Mouse (Mus musculus) NIH3T3 (cell line): ENCODE measurements at regions not wholly inside any gene's neighbourhood (a gene's known extent, or its start where the extent isn't known, plus 50 kb on each side); places are given as distances from the start of the nearest gene placed in this dataset.

ENCODE experiments used
- DNase-seq: peaks from one replicate; pipeline ENCODE4 v3.0.0-alpha.2; 2012; ENCODE audit warnings: low read depth

DNA sequence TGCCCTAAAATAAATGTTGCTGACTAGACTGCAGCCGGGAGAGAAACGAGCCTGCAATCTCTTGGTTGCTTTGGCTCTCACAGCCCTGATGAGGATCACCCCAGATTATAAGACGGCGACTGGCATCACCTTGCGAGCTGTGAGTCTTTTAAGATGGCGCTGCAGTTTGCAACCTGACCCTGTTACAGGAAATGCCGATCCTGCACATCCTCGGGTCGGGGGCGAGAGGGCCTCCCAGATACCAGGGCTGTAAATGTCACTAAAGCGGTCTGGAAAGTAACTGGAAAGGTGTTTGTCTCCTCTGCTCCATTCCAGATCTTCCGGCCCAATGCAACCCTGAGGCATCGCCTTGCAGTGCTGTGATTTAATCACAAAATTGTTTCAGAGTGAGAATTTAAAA is 53.4 kb downstream of the Cartpt start:
- no peak for DNase-seq

DNA sequence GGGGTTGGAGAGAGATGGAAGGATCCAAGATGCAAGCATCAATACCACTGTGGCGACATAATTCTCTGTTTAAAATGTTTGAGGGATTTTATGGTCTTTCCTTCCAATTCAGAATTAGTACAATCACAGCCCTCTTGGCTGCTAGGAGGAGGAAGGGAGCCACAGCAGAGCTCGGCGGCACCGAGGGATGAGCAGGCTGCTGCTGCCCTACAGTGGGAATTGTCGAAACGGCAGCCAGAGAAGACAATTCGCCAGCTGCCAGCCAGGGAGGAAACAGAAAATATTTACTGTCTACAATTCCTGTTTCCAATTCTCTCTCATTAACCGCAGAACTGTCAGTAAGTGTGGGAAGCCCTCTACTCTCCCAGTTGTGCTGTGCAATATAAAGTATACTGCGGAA is 58.3 kb downstream of the Cartpt start:
- DNase-seq = peak; percentile 72

DNA sequence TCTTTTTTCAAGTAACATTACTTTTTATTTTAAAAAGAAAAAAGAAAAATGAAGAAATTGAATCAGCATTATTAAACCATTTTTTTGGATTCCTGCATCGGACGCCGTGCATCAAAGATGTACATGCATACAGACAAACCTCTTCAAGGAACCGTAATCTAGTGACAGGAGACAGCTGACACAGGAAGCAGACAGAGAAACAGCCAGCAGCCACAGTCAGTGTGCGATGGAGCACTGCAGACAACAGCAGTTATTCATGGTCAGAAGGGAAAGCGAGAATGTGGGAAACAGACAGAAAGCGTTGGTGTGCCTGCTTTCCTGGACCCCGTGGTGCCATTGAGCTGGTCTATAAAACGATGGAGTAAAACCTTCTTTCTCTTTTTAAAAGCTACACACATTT is 61.4 kb downstream of the Cartpt start:
- DNase-seq = no peak

DNA sequence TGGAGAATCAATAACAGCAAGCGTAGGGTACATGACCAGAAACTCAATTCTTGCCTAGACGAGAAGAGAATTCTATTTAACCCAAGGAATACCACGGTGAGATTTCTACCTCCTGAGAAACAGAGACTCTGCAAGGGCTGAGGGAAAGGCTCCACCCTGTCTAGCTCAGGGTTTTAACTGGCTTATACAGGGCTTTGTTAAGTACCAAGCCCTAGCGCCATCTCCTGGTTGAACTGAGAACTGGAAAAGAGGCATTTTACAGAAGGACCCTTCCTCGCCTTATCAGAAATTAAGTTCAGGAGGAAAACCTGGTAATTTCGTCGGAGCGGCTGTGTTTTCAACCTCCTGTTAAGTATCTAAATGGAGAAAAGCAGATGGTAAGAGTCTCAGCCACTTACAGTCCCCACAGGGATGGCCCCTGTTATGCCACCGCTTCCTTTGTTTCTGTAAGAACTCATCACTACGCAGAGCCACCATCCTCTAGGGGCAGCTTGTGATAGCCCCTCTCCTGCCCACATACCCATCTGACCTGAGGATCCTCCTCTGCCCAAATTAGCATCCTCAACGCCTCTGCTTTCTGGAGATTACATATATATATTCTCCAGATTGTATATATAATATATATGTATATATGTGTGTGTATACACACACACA is 63.0 kb downstream of the Cartpt start:
- peak; percentile 80 for DNase-seq

DNA sequence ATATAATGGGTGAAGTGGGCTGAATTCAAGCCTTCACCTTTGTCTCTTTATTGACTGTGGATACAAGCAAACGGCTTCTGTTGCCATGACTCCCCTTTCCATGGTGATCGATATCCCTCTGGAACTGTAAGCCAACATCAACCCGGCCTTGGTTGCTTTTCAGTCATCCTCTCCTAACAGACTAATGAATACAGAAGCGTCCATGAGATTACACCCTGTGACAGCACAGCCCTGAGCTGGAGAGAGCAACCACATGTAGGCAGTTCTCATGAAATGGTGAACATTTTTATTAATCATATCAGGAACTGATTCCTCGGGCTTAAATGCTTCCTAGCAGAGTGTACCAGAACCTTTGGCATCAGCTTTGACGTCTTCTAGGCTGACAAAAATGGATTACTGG is 63.7 kb downstream of the Cartpt start:
- no peak for DNase-seq

DNA sequence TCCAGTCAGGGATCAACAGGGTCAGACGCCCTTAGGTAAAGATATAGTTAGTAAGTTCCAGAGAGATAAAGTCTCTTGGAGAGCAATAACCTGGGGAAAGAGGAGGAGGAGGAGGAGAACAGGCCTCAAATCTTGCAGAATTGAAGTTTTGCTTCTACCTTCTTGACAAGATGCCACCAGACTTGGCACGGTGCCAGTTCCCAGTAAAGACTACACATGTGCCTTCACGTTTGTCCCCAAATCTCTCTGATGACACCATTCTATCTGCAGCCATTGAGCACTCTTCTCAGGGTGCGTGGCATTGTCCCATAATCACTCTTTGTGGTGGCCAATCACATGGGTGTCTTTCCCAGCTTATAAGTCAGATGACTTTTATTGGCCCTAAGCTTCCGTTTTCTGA is 64.3 kb downstream of the Cartpt start:
- DNase-seq = no peak

DNA sequence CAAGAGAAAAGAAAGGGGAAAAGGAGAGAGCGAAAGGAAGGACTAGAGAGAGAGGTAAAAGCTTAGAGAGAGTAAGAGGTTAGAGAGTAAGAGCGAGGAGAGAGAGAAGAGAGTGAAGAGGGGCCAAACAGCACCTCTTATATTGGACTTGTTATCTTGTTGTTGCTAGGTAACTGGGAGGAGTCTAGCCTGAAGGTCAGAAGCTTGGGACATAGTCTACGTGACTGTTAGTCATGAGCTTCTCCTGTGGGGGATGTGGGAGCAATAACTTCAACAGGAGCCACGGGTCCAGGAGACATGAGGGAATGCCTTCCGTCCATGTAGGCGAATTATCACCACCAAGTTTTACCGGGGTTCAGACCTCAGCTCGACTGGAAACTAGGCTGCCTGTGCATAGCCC is 65.4 kb downstream of the Cartpt start:
- DNase-seq = no peak

DNA sequence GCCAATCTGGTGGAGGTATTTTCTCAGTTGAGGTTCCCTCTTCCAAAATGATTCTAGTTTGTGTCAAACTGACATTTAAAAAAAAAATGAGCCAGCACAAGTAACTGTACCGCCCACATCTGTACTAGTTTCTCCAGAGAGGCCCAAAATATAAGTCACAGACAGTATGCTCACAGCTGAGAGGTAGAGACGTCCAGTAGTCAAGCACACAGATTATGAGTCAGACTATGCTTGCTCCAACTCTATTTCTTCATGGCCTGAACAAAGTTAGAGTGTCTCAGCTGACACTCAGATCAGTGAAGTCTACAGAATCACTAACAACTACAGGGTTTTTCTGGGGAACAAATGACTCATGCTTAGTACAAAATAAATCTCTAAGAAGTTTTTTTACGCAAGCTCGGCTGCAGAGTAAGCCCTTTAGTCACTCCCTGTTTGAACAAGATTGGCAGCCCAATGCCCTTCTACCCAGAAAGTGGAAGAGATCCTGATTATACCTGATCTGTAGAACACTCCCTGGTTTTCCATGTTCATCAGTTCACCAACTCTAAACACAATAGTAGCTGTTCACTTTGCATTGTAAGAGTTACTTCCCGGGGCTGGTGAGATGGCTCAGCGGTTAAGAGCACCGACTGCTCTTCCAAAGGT is 70.7 kb downstream of the Cartpt start:
- DNase-seq = peak; percentile 71

DNA sequence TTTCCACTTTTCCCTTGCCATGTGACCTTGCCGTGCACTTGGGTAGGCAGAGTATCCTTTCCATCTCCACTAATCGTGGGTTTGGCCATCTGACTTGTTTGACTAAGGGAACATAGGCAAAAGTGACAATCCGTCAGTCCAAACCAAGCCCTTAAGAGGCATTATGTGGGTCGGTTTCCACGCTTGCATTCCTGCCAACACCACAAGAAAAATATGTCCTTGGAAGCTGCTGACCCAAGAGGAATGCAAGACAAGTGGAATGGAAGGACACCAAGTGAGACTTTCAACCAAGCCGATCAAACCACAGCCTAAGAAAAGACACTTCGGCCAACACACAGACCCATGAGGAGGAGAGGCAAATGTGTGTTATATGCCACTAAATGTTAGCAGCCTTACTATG is 73.3 kb downstream of the Cartpt start:
- DNase-seq = no peak

DNA sequence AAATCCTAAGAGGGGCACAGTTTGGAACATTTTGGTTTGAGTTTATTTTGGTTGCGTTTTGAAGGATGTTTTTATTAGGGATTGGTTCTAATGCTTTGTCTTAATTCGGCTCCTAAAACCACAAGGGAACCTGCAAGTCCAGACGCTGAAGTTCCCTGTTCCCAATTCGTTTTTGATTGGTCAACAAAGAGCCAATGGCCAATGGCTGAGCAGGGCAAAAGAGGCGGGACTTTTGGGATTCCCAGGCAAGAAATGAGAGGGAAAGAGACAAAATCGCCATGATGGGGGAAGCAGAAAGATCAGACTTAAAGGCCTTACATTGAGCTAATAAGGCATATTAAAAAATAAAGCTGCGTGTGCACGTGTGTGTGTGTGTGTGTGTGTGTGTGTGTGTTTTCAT is 76.3 kb downstream of the Cartpt start:
- peak; percentile 21 for DNase-seq

DNA sequence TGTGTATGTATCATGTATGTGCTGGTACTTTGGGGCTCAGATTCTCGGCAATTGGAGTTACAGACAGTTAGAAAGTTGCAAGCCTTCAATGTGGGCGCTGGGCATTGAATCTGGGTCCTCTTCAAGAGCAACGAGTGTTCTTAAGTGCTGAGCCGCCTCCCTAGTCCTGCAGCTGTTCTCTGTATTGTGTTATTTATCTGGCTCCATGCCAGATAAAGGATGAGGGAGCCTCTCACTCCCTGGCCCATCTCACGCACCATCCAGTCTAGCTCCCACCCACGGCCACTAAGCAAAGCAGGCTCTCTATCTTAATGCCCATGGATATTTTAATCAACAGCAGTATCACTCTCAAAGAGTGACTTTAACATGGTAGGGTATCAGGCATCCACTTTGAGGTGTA is 84.2 kb downstream of the Cartpt start:
- DNase-seq = no peak

DNA sequence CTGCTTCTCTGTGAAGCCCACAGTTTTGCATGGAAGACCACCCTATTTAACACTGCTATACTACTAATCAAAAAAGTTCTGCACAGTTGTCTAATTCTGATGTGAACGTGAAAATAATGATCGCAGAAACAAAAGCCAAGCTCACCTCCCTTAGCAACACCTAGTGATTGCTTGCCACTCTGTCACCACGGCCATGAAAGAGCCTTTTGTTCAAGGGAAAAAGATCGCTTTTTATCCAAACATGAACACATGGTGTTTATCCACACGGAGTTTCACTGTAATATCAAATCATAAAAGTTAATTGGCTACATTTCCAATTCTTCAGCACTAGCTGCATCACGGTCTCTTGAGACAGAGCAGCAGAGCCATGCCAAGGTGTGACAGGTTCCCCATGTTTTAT is 85.1 kb downstream of the Cartpt start:
- DNase-seq = no peak

DNA sequence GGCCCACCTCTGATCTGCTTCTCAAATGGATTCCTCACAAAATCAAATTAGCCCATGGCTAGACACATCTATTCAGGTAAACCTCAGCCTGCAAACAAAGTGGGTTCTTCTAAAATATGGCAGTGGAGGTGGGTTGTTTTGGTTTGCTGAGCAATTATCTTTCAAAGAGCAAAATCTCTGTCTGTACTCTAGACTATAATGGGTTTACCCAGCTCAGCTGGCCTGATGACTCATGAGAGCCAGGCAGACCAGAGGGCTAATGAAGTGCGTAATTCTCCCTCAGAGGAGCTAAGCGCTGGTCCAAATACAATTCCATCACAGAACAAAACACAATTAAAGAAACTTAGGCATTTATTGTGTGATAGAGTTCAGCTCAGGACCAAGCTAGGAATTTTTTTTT is 86.1 kb downstream of the Cartpt start:
- peak; percentile 23 for DNase-seq

DNA sequence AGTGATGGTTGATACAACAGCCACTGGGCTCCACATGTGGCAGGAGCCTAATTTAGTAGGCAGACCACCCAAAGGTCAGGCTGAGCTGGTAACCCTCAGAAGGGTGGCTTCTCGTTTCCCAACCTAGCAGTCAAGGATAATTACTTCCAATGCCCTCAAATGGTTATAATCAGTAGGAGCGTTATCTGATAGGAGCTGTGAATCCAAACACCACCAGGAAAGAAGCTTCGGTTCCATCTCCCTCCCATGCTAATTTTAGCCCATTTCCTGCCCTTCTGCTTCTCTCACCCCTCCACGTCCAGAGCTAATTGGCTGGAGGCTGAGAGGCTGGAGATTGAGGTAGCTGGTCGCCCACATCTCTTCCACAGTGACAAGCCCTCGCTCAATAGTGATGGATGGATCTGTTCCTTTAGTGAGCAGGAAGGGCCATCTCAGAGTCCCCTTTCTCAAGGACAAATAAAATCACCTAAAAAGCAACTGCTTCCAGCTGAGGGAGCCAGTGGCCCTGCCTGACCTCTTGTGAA is 86.8 kb downstream of the Cartpt start:
- DNase-seq = no peak

DNA sequence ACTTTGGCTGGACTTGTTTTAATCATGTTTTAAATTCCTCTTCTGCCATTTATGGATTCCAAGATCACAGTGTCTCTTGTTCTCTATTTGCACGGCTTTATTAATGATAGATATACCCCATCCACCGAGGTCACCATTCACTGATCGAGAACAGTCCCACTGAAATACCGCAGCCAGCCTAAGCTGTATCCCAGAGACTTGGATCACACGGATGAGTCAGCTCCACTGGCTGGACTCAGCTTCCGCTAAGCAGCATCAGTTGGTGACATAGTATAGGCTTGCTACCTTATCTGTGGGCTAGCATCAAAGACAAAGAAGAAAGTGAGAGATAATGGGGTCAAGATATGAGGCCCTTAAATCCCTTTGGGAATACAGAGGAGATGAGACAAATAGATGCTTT is 106.4 kb downstream of the Cartpt start:
- DNase-seq = no peak

DNA sequence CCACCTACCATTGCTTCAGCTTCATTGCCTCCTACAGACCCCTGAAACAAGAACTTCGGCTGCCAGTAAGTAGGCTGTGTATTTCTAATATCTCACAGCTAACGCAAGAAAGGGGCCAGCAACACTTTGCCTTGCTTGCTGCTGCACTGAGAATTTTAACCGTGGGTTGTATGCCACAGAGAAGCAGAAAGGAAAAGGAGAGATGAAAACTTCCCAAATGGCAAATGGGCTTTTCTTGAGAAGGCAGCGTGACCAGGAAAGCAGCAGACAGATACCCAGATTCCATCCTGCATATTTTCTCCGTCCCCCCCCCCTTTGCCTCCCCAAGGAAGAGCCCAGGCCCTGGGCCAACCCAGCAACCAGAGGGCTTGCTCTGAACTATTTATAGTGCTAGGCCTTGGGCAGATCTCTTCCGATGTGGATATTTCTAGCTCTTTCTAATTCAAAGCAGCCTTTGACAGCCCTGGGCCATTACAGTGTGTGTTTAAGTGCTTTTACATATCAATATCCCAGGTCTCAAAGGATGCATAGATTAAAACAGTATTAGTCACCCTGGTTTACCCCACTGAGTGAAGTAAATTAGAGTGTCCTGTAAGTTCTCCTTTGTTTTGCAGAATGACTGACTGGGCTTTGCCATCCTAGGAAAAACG is 107.0 kb downstream of the Cartpt start:
- DNase-seq = peak; percentile 52

DNA sequence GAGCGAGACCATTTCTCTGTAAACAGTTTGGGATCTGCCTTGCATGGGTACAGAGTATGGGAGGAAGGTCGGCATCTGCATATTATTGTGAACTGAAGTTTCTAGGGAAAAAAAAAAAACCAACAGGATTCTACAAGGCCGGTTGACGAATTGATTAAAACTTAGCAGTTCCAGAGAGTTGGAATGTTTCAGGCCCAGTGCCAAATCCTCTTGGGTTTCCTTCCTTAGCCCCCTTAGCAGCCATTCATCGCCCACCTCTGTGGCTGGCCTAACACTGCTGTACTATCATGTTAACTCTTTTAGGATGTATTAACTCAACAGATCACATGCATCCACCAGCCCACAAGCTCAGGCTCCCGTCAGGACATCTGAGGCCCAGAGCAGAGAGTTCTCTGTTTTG is 107.9 kb downstream of the Cartpt start:
- DNase-seq = no peak

DNA sequence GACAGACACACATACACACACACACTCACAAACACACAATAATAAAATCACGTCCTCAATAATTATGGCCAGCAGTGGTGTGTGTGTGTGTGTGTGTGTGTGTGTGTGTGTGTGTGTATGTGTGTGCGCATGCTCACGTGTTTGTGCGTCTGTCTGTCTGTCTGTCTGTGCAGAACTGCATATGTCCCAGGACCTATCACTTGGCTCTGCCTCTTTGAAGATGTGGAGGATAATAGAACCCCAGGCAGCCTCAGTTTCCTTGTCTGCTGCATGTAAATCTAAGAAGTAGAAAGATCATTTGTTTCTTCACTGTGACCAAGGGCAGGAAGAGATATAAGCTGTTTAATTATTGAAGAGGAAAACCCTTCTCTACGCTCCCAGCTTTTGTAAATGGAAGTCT is 109.9 kb downstream of the Cartpt start:
- DNase-seq = no peak

DNA sequence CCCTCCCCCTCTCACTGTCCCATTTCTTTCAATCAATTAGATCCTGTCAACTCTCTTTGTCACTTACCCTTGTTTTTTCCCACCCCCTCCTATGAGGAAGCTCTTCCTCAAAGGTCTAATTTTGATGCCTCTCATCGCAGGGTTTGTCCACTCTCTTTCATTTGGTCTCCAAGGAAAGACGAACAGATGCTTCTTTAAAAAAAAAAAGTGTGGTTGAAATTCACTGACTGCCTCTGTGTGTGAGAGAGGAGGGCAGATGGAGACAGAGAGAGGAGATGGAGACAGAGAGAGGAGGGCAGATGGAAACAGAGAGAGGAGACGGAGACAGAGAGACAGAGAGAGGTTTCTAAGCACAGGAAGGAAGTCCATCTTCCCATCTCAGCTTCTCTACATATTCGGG is 113.1 kb downstream of the Cartpt start:
- no peak for DNase-seq

DNA sequence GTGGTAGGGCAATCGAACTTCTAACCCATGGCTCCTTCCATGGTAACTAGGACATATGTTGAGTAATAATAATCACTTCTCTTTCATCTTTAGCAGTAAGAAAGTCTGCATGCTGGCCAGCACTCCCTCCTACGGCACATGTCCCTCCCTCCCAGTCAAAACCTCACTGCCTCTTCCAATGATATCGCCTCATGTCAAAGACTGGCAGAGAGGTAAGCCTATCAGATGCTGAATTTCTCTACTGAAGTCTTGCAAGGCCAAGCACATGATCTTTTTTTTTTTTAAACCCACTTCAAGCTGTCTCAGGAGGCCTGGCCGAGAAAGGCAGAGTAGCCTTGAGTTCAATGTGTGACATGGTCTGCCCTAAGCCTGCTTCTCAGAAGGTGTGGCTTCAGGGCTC is 115.5 kb downstream of the Cartpt start:
- DNase-seq = peak; percentile 3

DNA sequence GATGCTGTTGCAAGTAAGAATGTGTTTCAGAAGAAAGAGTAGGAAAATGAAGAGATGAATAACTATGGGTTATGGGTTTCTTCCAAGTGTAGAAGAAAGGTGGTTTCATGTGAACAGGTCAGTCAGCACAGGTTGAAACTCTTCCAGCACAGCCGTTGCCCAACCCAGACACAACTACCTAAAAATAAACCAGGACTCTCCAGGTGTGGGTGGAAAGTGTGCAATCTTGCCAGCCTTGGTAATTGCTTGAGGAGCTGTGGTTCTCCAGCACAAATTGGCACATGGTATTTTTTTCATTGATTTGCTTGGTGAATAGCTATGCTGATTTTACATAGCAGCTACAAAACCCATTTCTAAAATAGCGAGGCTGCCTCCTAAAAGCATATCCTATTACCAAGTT is 116.6 kb downstream of the Cartpt start:
- no peak for DNase-seq

DNA sequence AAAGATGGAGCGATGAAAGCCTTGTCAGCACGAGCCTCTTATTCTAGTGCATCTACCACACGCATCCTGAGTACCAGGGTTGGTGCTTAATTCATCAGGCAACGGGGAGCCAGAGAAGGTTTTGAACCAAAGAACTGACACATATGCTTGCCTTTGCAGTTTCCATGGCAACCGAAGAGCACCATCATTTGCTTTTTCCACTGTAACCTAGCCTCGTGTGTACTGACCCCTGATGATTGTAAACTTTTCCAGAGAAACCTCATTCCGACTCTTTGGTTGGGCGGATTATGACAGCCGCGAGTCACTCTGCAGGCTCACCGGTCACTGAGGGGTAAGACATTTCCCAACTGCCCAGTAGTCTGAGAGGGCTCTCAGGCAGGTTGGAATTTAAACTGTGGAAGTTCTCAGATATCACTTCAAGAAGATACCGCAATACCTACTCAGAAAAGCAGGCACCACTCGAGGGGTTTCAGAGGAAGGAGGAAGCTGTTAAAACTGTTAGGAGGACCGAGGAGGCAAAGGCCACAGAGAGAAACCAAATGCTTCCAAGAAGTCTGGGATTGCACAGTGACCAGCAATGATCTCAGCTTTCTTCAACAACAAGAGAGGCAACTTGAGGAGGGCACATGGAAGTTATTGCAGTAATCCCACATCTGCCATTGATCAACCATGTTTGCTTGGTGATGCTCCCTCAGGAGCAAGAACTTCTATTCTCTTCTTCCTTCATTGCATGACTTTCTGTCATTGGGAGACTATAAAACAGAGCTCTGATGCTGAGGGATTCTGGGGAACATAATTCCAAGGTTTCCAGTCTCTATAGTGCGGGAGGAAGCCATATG is 117.8 kb downstream of the Cartpt start:
- DNase-seq = peak; percentile 3

DNA sequence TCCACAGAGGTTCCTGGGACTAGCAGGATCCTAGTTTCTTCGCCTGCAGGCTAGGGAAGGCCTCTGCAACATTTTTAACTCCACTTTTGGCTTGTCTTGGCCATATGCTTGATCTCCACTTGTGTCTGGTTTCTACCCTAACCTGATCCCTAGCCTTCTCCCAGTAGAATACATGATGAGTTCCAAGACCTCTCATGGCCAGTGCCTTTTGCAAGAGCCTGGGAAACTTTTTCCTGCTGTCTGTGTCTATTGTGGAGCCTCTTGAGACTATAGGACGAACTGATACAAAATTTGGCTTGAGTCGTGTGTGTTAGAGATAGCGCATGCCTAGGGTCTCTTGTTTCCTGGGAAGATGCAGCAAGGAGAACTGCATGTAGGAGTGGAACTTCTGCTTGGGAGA is 119.3 kb downstream of the Cartpt start:
- no peak for DNase-seq
